12 mouse cellular contexts compared by ENCODE assay signal in genomic region chr12:106004719-106005118, GRCm38 (mm10).
"Had no signal": no experiment of that assay in that cellular context is flagged by ENCODE, and none has a peak within 500 bp of the region (broad histone marks: within the 10 kb centered on the region; RNA-seq: fewer than 3 reads in every experiment).

No protein-coding gene starts in this region.

- DNase-seq: kidney, adult 2 months; kidney, postnatal 25 days; layer of hippocampus, adult 9-11 months; layer of hippocampus, postnatal 36 days; lung, adult 18-20 months; lung, postnatal 36 days; right cerebral cortex, adult 18-20 months; right cerebral cortex, postnatal 25 days; thymus, postnatal 36 days had no signal

- H3K9ac ChIP-seq: limb, embryonic 15.5 days; liver, embryonic 12.5 days; midbrain, embryonic 13.5 days had no signal

- H3K9me3 ChIP-seq: limb, embryonic 15.5 days; liver, embryonic 12.5 days had no signal

- H3K27me3 ChIP-seq: limb, embryonic 15.5 days; midbrain, embryonic 13.5 days had no signal

- H3K27ac ChIP-seq: limb, embryonic 15.5 days; midbrain, embryonic 13.5 days had no signal

- H3K4me3 ChIP-seq: limb, embryonic 15.5 days; liver, embryonic 12.5 days; midbrain, embryonic 13.5 days had no signal

- H3K36me3 ChIP-seq: limb, embryonic 15.5 days; liver, embryonic 12.5 days; midbrain, embryonic 13.5 days had no signal

- ATAC-seq: liver, embryonic 12.5 days; midbrain, embryonic 13.5 days had no signal

- H3K4me1 ChIP-seq: limb, embryonic 15.5 days; midbrain, embryonic 13.5 days had no signal

- H3K4me2 ChIP-seq: limb, embryonic 15.5 days; liver, embryonic 12.5 days; midbrain, embryonic 13.5 days had no signal
